Mouse (Mus musculus): ENCODE results near the gene Adgrl3.

Adgrl3 gene

DNA sequence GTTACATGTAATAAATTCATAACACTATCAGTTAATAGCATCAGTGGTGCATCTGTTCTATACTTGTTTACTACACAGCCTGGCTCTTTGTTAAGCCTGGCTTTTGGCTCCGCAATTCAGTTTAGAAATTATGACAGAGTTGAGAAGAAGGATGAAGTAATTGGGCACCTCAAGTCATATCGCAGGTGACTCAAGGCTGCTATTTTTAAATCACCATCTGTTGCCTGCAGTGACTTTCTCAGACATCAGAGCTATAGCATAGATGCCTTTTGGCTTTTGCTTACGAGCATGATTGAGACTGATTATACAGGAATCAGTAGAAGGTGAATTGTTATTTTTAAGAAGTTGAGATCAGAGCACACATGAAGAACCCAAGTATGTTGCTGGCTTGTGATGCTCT lies 236.2 kb downstream of the Adgrl3 start:
- DNase-seq: peak in 1 of 2 experiments; percentile 47

GRCm38 (mm10) chr5:81269689-81270088 lies 249.8 kb downstream of the Adgrl3 start:
- DNase-seq: no peak

- DNase-seq: no peak
Measured at GRCm38 (mm10) chr5:81275346-81276047, 255.6 kb downstream of the Adgrl3 start.

- no peak for DNase-seq
Measured at GRCm38 (mm10) chr5:81279246-81279645, 259.3 kb downstream of the Adgrl3 start.

DNA sequence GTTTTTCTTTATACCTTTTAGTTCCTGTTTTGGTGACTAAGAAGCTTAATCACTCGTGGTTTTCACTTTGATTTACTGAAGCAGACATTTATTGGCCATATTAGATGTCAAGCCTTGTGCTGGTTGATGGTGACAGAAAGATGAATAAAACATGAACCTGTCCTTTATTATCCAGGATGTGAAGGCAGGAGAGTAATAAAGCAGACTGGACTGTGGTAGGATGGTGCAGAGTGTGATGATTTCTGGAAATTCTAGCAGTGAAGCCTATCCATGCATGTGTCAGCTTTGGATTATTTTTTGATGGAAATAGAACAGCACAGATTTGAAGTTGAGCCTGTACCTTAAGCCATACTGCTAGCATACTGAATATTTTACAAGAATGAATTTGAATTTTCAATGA lies 265.7 kb downstream of the Adgrl3 start:
- no peak for DNase-seq

- no peak for DNase-seq
Measured at GRCm38 (mm10) chr5:81301874-81302273, 281.9 kb downstream of the Adgrl3 start.

GRCm38 (mm10) chr5:81317406-81318112 lies 297.6 kb downstream of the Adgrl3 start:
- no peak for DNase-seq

DNA sequence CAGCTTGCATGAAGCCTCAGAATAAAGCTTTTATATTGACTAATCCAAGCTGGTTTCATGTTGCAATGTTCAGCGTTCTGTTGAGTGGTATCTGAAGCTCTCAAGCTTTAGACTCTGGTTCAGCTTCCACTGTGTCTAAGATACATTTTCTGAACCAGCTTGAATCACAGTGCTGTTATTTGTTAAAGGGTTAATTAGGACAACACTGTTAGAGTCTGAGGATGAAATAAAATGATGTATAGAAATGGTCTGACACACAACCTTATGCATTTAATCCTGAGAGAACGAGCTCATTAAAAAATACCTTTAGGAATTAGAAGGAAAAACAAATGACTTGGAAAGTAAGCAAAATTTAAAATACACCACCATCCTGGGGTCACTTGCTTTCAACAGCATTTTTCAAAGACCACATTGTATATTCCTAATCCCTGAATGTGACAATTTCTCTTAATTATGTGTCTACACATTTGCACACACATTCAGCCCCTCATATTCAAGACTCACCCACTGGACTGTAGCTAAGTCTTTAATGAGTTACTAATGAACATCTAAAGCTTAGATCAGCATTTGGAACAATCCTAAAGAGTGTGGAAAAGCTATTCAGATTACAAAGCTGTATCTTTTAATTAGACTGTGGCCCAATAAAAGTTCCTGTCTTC lies 301.5 kb downstream of the Adgrl3 start:
- no peak for DNase-seq

GRCm38 (mm10) chr5:81322064-81322463 lies 302.1 kb downstream of the Adgrl3 start:
- no peak for DNase-seq

GRCm38 (mm10) chr5:81326916-81327315 lies 307.0 kb downstream of the Adgrl3 start:
- no peak for DNase-seq

- DNase-seq: no peak
Measured at GRCm38 (mm10) chr5:81327392-81327791, 307.5 kb downstream of the Adgrl3 start.

- peak in 1 of 2 experiments; percentile 18 for DNase-seq
Measured at GRCm38 (mm10) chr5:81329571-81329971, 309.6 kb downstream of the Adgrl3 start.

DNA sequence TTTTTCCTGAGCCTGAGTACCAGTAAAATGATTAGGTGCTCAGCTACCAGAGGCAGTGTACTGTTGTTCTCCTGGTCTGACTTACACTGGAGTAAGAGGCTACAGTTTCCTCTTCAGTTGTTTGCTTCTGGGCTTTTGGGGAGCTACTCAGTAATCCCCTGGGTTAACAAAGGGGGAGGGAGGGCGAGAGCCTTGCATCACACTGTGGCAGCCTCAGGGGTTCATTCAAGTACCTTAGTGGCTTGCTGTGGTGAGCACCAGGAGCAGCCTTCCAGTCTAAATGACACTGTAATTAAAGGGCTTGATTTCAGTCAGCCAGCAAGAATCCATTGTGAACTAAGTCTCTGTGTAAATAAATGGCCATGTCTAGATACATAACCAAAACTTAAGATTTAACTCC lies 324.4 kb downstream of the Adgrl3 start:
- DNase-seq: no peak

- no peak for DNase-seq
Measured at GRCm38 (mm10) chr5:81345096-81345435, 325.1 kb downstream of the Adgrl3 start.

GRCm38 (mm10) chr5:81345436-81346131 lies 325.6 kb downstream of the Adgrl3 start:
- peak in 1 of 2 experiments; percentile 11 for DNase-seq

DNA sequence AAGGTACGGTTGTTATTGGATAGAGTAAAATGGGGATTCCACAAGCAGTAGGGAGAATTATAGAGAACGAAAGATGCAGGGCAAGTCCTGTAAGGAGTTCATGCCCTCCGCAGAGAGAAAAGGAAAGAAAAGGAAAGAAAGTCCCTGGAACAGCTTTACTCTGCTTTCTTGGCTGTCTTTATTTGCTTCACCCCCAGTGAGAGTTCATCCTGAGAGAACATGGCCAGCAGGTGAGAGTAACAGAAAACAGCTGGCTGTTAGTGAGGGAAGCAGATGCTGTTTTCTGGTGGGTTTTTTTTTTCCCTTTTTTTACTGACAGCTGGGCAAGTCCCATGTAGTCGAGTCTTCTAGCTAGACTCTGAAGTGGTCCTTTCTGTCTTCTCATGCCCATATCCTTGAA lies 327.6 kb downstream of the Adgrl3 start:
- DNase-seq: no peak

DNA sequence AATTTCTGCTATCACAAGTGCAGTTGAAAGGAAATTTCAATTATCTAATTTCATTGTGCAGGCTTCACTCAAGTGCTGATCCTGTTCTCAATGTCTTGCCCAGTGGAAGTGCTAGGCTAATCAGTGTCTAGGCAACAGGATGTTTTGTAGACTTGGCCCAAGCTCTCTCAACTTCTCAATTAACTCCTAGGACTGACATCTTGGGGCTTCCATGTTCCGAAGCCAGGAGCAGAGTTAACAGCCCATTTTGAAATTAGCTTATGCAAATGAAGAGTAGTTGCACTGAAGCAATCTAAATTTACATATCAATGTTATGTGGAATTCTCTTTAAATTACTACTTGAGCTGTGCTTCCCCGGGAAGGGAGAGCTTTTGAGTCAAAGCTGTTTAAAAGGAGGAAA lies 339.6 kb downstream of the Adgrl3 start:
- DNase-seq: no peak

DNA sequence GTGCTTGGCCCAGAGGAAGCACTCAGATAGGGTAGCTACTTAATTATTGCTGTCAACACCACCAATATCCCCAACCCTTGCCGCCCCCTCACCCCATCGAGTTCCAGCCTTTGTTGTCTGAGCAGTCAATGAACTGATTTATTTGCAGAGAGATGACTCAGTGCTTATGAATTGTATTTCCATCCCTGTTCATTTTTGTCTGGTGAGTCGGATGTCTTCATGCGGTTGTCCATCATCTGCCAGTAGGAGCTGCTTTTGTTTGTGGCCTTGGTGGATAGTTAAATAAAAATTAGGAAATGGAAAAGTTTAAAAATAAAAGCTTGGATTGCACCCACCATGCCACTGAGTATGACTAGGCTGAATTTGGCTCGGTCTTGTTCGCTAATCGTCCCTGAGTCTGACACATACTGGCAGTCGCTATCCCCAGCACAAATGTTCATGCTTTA lies 344.3 kb downstream of the Adgrl3 start:
- DNase-seq: no peak

DNA sequence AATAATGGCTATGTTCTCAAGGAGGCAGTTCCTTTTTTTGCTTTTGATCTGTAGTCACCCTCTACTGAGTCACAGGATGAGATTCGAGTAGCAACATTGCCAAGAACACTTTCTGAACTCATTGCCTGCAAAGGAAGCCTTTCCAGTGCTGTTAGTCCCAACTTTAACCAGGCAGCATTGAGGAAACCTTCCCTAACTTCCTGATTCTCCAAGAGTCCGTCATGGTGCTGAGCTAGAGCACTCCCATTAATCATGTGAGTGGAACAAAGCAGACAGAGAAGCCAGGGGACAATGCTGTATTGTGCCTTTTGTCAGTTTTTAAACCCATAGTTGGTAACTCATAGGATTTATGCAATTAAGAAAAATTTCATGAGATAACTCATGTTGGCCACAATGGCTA lies 345.3 kb downstream of the Adgrl3 start:
- no peak for DNase-seq

DNA sequence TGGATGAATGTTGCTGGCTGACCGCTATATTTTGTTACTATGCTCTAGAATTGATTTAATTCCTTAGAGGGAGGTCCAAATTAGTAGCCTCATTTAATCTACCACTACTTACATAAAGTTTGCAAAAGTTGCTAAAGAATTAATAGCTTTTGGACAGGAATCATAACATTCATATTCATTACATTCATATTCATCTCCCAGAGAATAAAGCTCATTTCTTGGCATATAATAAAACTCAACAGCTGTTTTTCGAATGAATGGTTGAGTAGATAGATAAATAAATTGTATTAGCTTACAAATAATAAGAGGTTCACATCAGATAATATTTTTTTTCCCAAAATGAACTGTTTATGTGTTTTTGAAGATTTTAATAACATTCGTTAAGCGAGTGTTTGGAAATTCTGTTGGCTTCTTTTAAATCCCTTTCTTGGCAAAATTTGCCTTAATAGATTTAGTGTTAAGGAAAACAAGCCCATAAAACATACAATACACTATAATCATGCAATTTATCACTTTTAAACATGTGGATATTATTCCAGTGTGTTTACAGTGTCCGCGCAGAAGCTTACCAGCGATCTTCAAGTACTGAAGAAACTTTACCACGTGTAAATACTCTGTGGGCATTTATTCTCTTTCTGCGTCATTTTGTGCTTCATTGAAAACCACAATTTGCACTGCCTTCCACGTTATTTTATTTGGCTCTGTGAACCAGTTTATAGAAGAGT lies 350.4 kb downstream of the Adgrl3 start:
- DNase-seq: no peak

DNA sequence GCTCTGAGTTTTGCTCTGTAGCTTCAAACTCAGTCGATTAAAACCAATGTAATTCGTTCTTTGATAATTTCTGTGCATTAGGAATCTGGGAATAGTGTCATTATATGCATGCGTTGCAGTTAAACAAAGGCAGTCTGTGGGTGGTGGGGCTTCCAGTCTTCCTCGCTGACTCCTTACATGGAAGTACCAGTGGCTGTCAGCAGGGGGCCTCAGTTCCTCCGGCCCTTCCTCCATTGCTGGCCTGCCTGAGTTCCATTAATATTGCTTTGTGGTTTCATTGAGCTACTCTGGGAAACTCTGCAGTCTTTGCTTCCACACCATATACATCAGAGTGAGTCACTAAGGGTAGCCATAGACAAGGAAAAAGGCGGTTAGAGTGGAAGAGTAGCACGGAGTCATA lies 356.1 kb downstream of the Adgrl3 start:
- DNase-seq: peak in 1 of 2 experiments; percentile 22

GRCm38 (mm10) chr5:81405582-81406143 lies 385.7 kb downstream of the Adgrl3 start:
- no peak for DNase-seq

Measured in cerebellum, postnatal 25 days (tissue).